Mouse (Mus musculus) spleen, embryonic (tissue): ENCODE measurements around the gene Gm7361.
"Not testable (repeated sequence)": the region's sequence is repeated elsewhere in the genome, so short reads cannot be mapped to it uniquely, and the experiment has no call there.

Source experiments
- CTCF ChIA-PET: fragments of 350-600 bp; sonication (Branson Sonifier 250); formaldehyde crosslinking; loops from one replicate; lab custom pipeline; 2022; lab: Charles Lee

Gm7361 gene

GRCm38 (mm10) chr5:26257391-26257790 lies at the start of gene Gm7361:
Gene Gm7361, plus strand, starts transcription at chr5:26257691.
- CTCF ChIA-PET: interaction anchor here (0.6 kb wide), 1 partner anchor 45 kb away, joined by 5 read pairs; no protein-coding TSS in a partner anchor

GRCm38 (mm10) chr5:26211030-26211429 lies 46.5 kb upstream of the Gm7361 start:
- CTCF ChIA-PET: no interaction called here

- CTCF ChIA-PET: no interaction called here
Observed at GRCm38 (mm10) chr5:26222076-26222475, 35.4 kb upstream of the Gm7361 start.

GRCm38 (mm10) chr5:26266656-26267055 lies 9.2 kb downstream of the Gm7361 start:
- CTCF ChIA-PET: not testable (repeated sequence)

GRCm38 (mm10) chr5:26280361-26280760 lies 22.9 kb downstream of the Gm7361 start:
- CTCF ChIA-PET: no interaction called here

- CTCF ChIA-PET: no interaction called here
Observed at GRCm38 (mm10) chr5:26281717-26282116, 24.2 kb downstream of the Gm7361 start.

- CTCF ChIA-PET: no interaction called here
Observed at GRCm38 (mm10) chr5:26282282-26282681, 24.8 kb downstream of the Gm7361 start.

- CTCF ChIA-PET: interaction anchor here (0.6 kb wide), 1 partner anchor 40 kb away, joined by 3 read pairs; no protein-coding TSS in a partner anchor
Observed at GRCm38 (mm10) chr5:26283399-26283798, 25.9 kb downstream of the Gm7361 start.

- CTCF ChIA-PET: no interaction called here
Observed at GRCm38 (mm10) chr5:26291621-26292020, 34.1 kb downstream of the Gm7361 start.

GRCm38 (mm10) chr5:26293258-26293657 lies 35.8 kb downstream of the Gm7361 start:
- CTCF ChIA-PET: no interaction called here
